Mouse (Mus musculus) lung, postnatal 0 days (tissue): ENCODE results near the gene Ralgapa2.

Experiments
- CTCF ChIP-seq: IDR thresholded peaks from 2 replicates; pipeline ENCODE4 v1.5.1; 2016; ENCODE audit warnings: antibody characterized with exemption, mild to moderate bottlenecking
- EP300 ChIP-seq: IDR thresholded peaks from 2 replicates; pipeline ENCODE4 v1.6.1; 2016; ENCODE audit warnings: antibody characterized with exemption, mild to moderate bottlenecking, control low read depth

DNA sequence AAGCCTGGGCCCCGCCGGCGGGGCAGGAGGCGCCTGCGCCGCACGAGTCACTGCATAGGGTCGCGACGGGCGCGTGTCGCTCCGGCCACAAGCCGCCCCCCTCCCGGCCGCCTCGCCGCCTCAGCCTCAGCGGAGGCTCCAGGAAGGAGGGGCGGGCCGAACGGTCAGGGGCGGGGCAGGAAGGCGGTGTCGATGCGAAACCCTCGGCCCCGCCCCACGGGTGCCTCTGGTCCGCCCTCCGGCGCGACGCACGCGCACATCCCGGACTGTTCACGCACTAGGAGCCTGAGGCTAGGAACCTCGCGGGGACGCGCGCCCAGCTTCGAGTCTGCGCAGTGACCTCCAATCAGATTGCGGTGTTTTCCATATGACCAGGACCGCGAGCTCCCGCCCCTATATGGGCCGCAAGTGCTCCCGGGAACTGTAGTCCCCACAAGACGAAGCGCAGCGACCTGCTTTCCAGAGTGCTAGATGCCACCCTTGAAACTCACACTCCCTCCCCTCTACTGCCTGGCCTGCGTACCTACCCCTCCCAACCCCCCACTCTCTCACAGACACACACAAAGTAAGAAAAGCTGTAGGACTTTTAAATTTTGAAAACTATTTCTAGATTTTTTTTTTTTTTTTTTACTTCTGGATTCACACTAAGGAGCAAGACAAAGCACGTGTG is at the start of gene Ralgapa2:
- no peak for TF ChIP-seq CTCF
- TF ChIP-seq EP300, result no peak
